Mouse (Mus musculus) liver, embryonic 15.5 days (tissue): ENCODE results near the gene Mum1. TPM values are rescaled to one million over a fixed set of nuclear protein-coding genes. Genes with fewer than 3 reads are reported as not detected.
"Not testable (repeated sequence)": the region's sequence is repeated elsewhere in the genome, so short reads cannot be mapped to it uniquely, and the experiment has no call there.

Experiments
- ATAC-seq: fragments of 200-750 bp; cut with Nextera tagmentation; 2 replicates; pipeline ENCODE4 v1.8.0; 2017; ENCODE audit warnings: moderate number of reproducible peaks, mild to moderate bottlenecking, moderate library complexity; ENCODE audit not compliant: insufficient read depth
- H3K27ac ChIP-seq: fragments of 300-500 bp; sonication (generic); replicated peaks from 2 replicates; pipeline ENCODE4 v1.5.1; 2015; ENCODE audit warnings: mild to moderate bottlenecking, inconsistent platforms
- H3K27me3 ChIP-seq: fragments of 300-500 bp; sonication (generic); 2 replicates; pipeline ENCODE4 v1.6.1; 2015; ENCODE audit warnings: mild to moderate bottlenecking, inconsistent platforms
- H3K36me3 ChIP-seq: fragments of 300-500 bp; sonication (generic); replicated peaks from 2 replicates; pipeline ENCODE4 v1.6.1; 2015; ENCODE audit warnings: moderate library complexity, mild to moderate bottlenecking, inconsistent platforms
- H3K4me1 ChIP-seq: fragments of 300-500 bp; sonication (generic); replicated peaks from 2 replicates; pipeline ENCODE4 v1.6.1; 2015; ENCODE audit warnings: inconsistent platforms
- H3K4me2 ChIP-seq: fragments of 300-500 bp; sonication (generic); 2 replicates; pipeline ENCODE4 v1.6.1; 2015; ENCODE audit warnings: moderate library complexity, mild to moderate bottlenecking, inconsistent platforms
- H3K4me3 ChIP-seq: fragments of 300-500 bp; sonication (generic); replicated peaks from 2 replicates; pipeline ENCODE4 v1.5.1; 2015; ENCODE audit warnings: mild to moderate bottlenecking, inconsistent platforms
- H3K9ac ChIP-seq: fragments of 300-500 bp; sonication (generic); 2 replicates; pipeline ENCODE4 v1.6.1; 2015; ENCODE audit warnings: moderate library complexity, mild to moderate bottlenecking, inconsistent platforms
- H3K9me3 ChIP-seq: fragments of 300-500 bp; sonication (generic); replicated peaks from 2 replicates; pipeline ENCODE4 v1.6.1; 2016; ENCODE audit warnings: inconsistent platforms
- WGBS: fragments of 180-500 bp; shearing (Covaris S2); methylation state at CpG from one replicate; pipeline ENCODE4 v1.1.7; 2015; ENCODE audit warnings: mixed read lengths; ENCODE audit not compliant: insufficient replicate concordance; 5-methylcytosine and 5-hydroxymethylcytosine counted together
- polyA plus RNA-seq: library from polyadenylated mRNA; unstranded; fragments of >200 nt; fragmentation: Nextera tagmentation; extraction: Ambion mirVana; gene quantifications from 2 replicates; pipeline ENCODE4 v1.2.1, GENCODE M21; 2015

Mum1 gene
- polyA plus RNA-seq, 1 experiment from 2014 or later: 16.6 TPM

GRCm38 (mm10) chr10:80238306-80238705 is 12.1 kb downstream of the Mum1 start:
- Histone ChIP-seq H3K36me3 (peaks cover 99% of the 10 kb centered on the region), H3K9me3 (no peaks in the 10 kb centered on the region), H3K4me2 (no peak overlapping the region), H3K27ac (no peak overlapping the region), H3K9ac (no peak overlapping the region), H3K4me3 (no peak overlapping the region), H3K4me1 (0 out of 2 replicates have a peak, but pooled peaks cover 5% of the 10 kb centered on the region), H3K27me3 (no peaks in the 10 kb centered on the region)
- 80% methylated on average over 3 of the region's 3 CpGs for WGBS
- no peak for ATAC-seq

DNA sequence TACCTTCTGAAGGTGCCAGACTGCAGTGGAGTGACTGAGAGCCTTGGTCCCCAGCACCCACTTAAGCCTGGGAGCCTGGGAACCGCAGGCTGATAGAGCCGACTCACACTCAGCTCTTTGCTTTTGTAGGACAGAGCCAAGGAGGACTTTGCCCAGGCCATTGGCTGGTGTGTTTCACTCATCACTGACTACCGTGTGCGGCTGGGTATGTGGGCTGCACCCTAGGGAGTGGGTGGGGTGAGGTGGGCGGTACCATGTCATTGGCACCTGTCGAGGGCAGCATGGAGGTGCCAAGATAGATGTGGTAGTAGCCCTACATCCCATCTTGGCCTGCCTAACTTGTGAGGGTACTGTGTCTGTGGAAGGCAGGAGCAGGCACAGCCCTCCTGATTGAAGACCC is 13.6 kb downstream of the Mum1 start:
- no peak overlapping the region for H3K27ac ChIP-seq
- H3K36me3 ChIP-seq: peaks cover 99% of the 10 kb centered on the region
- H3K9ac ChIP-seq: no peak overlapping the region
- 77% methylated on average over 6 of the region's 6 CpGs for WGBS
- no peak overlapping the region for H3K4me3 ChIP-seq
- no peak overlapping the region for H3K4me2 ChIP-seq
- no peak for ATAC-seq
- 0 out of 2 replicates have a peak, but pooled peaks cover 5% of the 10 kb centered on the region for H3K4me1 ChIP-seq
- no peaks in the 10 kb centered on the region for H3K9me3 ChIP-seq
- H3K27me3 ChIP-seq: no peaks in the 10 kb centered on the region

DNA sequence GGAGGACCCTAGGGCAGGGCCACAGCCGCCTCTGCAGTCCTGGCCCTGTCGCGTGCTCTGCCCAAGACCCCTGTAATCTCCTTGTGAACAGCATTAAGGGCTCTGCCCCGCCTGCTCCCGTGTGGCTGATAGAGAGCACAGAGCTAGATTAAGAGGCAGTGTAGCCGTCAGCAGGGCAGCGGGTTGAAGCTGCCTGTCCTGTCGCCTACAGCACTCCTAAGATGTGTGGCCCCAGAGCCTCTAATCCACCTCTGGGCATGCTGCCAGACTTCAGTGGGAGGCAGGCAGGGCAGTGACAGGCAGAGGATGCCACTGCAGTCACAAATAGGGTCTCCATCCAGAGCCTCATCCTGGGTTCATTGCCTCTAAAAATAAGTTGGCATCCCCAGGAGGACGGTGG is 15.9 kb downstream of the Mum1 start:
- ATAC-seq: no peak
- peaks cover 16% of the 10 kb centered on the region for H3K4me1 ChIP-seq
- WGBS: 57% methylated on average over 9 of the region's 9 CpGs
- no peak overlapping the region for H3K4me3 ChIP-seq
- H3K4me2 ChIP-seq: no peak overlapping the region
- H3K27ac ChIP-seq: no peak overlapping the region
- H3K9me3 ChIP-seq: no peaks in the 10 kb centered on the region
- H3K36me3 ChIP-seq: peaks cover 78% of the 10 kb centered on the region
- no peaks in the 10 kb centered on the region for H3K27me3 ChIP-seq
- H3K9ac ChIP-seq: no peak overlapping the region

GRCm38 (mm10) chr10:80242607-80243006 is 16.4 kb downstream of the Mum1 start:
- Histone ChIP-seq H3K9me3 (no peaks in the 10 kb centered on the region), H3K4me2 (no peak overlapping the region), H3K4me3 (no peak overlapping the region), H3K27ac (no peak overlapping the region), H3K4me1 (peaks cover 18% of the 10 kb centered on the region), H3K9ac (no peak overlapping the region), H3K36me3 (peaks cover 72% of the 10 kb centered on the region), H3K27me3 (no peaks in the 10 kb centered on the region)
- 66% methylated on average over 3 of the region's 3 CpGs for WGBS
- ATAC-seq: no peak

DNA sequence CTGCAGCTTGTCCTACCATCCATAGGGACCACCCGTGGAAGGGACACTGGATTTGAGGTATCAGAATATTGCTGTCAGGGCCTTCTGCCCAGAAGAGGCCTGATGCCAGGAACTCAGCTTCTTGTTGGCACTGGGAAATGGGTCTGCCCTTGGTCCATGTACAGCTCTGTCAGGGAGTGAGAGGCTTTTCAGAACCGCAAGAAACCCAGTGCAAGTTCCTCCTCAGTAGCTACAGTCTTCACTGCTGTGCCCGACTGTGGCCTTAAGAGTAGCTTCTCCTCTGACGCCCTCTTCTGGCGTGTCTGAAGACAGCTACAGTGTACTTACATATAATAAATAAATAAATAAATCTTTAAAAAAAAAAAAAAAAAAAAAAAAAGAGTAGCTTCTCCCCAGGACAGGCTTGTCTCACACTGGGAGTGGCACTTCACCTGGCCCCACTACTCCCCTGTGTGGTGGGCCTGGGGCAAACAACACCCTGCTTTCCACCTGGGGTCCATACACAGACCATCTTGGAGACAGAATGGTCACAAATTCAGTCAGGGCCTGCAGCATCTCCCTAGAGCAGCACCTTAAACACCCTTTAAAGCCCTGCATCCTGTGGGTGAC is 18.7 kb downstream of the Mum1 start:
- no peak overlapping the region for H3K27ac ChIP-seq
- no peaks in the 10 kb centered on the region for H3K27me3 ChIP-seq
- no peak overlapping the region for H3K4me2 ChIP-seq

DNA sequence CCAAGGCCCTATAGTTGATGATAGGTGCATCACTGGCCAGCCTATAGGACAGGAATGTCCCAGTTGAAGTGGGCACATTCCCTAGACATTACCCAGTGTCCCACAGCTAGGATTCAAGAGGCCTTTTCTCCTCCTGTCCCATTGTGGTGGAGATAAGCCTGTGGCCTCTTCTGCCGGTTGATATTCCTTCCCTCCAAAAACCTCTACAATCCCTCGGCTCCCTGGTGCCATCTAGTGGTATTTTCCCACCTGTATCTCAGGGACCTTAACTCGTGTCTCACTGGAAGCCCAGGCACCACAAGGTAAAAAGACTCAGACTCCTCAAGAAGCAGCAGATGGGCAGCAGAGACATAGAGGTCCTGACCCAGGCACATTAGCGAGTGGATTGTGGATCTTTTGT is 19.4 kb downstream of the Mum1 start:
- Histone ChIP-seq H3K4me1 (peaks cover 40% of the 10 kb centered on the region), H3K4me2 (0 out of 2 replicates have a peak overlapping the region, but pooled peaks have one; percentile 8), H3K9me3 (no peaks in the 10 kb centered on the region), H3K4me3 (no peak overlapping the region), H3K9ac (peak overlapping the region; percentile 15; the same call in 1 of the 2 replicates), H3K36me3 (peaks cover 42% of the 10 kb centered on the region), H3K27ac (0 out of 2 replicates have a peak overlapping the region, but pooled peaks have one; percentile 34), H3K27me3 (no peaks in the 10 kb centered on the region)
- ATAC-seq: no peak
- 3% methylated on average over 4 of the region's 4 CpGs for WGBS

More for the DNA sequence above, 18.7 kb downstream of the Mum1 start:
- Histone ChIP-seq H3K36me3 (peaks cover 50% of the 10 kb centered on the region), H3K9ac (peak overlapping the region; percentile 15; the same call in 1 of the 2 replicates), H3K4me1 (peaks cover 33% of the 10 kb centered on the region), H3K4me3 (no peak overlapping the region), H3K9me3 (no peaks in the 10 kb centered on the region)
- 44% methylated on average over 5 of the region's 5 CpGs for WGBS
- no peak for ATAC-seq

GRCm38 (mm10) chr10:80247849-80248248 is 21.6 kb downstream of the Mum1 start:
- 68% methylated on average over 6 of the region's 6 CpGs for WGBS
- Histone ChIP-seq H3K9me3 (no peaks in the 10 kb centered on the region), H3K27ac (0 out of 2 replicates have a peak overlapping the region, but pooled peaks have one; percentile 25), H3K4me3 (peak overlapping the region; percentile 75; the same call in 1 of the 2 replicates), H3K27me3 (no peaks in the 10 kb centered on the region), H3K4me2 (peak overlapping the region; percentile 76), H3K4me1 (peaks cover 55% of the 10 kb centered on the region), H3K36me3 (peaks cover 34% of the 10 kb centered on the region), H3K9ac (no peak overlapping the region)
- ATAC-seq: no peak

DNA sequence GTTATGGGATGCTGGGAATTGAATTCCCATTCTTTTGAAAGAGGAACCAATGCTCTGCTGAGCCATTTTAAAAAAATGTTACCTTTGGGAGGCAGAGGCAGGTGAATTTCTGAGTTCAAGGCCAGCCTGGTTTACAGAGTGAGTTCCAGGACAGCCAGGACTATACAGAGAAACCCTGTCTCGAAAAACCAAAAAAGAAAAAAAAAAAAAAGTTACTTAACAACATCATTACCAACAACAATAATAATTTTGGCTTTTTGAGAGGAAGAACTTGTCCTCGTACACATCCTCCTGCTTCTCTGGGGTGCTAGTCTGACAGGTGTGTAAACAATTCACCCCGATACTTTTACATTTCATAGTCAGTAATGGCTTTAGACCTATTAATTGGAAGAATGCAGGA is 22.2 kb downstream of the Mum1 start:
- Histone ChIP-seq H3K4me3 (peak overlapping the region; percentile 75), H3K4me2 (peak overlapping the region; percentile 76), H3K27ac (peak overlapping the region; percentile 88), H3K9ac (0 out of 2 replicates have a peak overlapping the region, but pooled peaks have one; percentile 28), H3K36me3 (peaks cover 34% of the 10 kb centered on the region), H3K4me1 (peaks cover 55% of the 10 kb centered on the region)
- not testable (repeated sequence) for H3K9me3 ChIP-seq, ATAC-seq, H3K27me3 ChIP-seq
- WGBS: 21% methylated on average over 3 of the region's 3 CpGs

DNA sequence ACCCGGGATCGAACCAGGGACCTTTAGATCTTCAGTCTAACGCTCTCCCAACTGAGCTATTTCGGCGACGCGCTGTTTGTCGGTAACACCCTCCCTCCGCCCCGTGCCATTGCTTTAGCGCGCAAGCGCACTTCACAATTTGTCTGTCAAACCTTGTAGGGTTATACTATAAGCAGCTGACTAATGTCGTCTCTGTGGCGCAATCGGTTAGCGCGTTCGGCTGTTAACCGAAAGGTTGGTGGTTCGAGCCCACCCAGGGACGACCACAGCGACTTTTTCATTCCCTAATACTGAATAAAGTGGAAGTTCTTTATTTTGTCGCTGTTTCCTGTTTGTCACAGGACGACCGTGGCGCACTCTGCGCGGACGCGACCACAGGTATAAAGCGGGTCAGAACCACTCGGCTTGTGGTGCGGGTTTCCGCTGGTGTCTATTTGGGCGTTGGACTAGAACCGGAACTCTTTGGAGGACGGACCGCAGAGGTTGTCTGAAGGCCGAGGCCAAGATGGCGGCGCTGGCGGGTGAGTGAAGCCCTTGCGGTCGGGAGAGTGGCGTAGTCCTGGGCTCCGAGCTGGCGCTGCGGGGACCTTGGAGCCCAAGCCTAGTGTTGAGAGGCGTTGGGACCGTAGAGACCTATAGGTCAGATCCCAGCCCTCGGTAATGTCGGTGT is 22.9 kb downstream of the Mum1 start, which contains the start of gene Ndufs7:
Gene Ndufs7 (plus strand): TSS at position 151 of the 670 bp plus-strand sequence.
- peak within 1 kb of the TSS; percentile 72 for H3K9ac ChIP-seq
- peak within 1 kb of the TSS; percentile 75 for H3K4me3 ChIP-seq
- H3K4me1 ChIP-seq: peaks cover 55% of the 10 kb centered on the region
- peak; percentile 86 for ATAC-seq
- peak within 1 kb of the TSS; percentile 88 for H3K27ac ChIP-seq
- H3K27me3 ChIP-seq: no peaks in the 10 kb centered on the region
- no peaks in the 10 kb centered on the region for H3K9me3 ChIP-seq
- H3K36me3 ChIP-seq: peaks cover 34% of the 10 kb centered on the region
- under 1% methylated on average over 53 of the region's 53 CpGs for WGBS
- H3K4me2 ChIP-seq: peak within 1 kb of the TSS; percentile 76

DNA sequence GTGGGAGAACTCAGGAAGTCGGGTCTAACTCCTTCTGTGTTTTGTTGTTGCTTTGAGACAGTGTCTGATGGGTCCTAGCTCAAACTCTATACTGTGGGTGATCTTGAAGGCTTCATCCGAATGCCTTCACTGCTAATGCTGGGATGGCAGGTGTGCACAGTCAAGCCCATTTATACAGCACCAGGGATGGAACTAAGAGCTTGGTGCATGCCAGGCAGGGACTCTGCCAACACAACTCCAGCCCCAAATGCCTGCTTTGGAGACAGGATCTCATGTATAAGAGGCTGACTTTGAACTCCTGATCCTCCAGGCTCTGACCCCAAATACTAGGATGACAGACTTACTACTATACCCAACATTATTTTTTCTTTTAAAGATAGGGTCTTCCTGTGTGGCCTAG is 23.8 kb downstream of the Mum1 start:
- H3K4me3 ChIP-seq: peak overlapping the region; percentile 75
- peaks cover 54% of the 10 kb centered on the region for H3K4me1 ChIP-seq
- 33% methylated on average over 2 of the region's 2 CpGs for WGBS
- H3K27ac ChIP-seq: peak overlapping the region; percentile 88
- H3K27me3 ChIP-seq: no peaks in the 10 kb centered on the region
- no peaks in the 10 kb centered on the region for H3K9me3 ChIP-seq
- H3K4me2 ChIP-seq: peak overlapping the region; percentile 76
- peaks cover 36% of the 10 kb centered on the region for H3K36me3 ChIP-seq
- H3K9ac ChIP-seq: peak overlapping the region; percentile 72
- no peak for ATAC-seq

DNA sequence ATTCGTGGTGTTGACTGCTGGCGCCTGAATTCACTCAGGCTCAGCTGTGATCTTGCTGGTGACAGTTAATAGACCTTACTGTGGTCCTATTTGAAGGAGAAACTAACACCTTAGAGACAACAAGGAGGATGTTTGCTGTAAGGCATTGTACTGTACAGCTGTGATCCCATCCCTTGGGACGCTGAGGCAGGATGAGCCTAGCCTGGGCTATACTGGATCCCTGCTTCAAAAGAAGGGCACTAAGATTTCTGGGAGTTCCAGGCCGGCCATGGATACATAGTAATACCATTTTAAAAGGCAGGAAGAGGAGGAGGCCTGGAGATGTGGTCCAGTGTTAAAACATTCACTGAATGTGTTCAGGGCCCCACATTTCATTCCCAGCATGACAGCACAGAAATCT is 24.3 kb downstream of the Mum1 start:
- peak overlapping the region; percentile 72; the same call in 1 of the 2 replicates for H3K9ac ChIP-seq
- no peak overlapping the region; the same call in 1 of the 2 replicates for H3K27ac ChIP-seq

More for the DNA sequence above, 24.3 kb downstream of the Mum1 start:
- no peaks in the 10 kb centered on the region for H3K9me3 ChIP-seq
- H3K4me1 ChIP-seq: peaks cover 54% of the 10 kb centered on the region
- no peak for ATAC-seq
- H3K36me3 ChIP-seq: peaks cover 41% of the 10 kb centered on the region
- no peaks in the 10 kb centered on the region for H3K27me3 ChIP-seq
- H3K4me2 ChIP-seq: peak overlapping the region; percentile 76
- WGBS: 75% methylated on average over 4 of the region's 4 CpGs
- H3K4me3 ChIP-seq: peak overlapping the region; percentile 75
